Mouse (Mus musculus) MEL (cell line): ENCODE measurements around the gene Eno2.

Experiments
- BHLHE40 ChIP-seq: IDR thresholded peaks from 2 replicates; pipeline ENCODE4 v1.6.1; 2012; ENCODE audit warnings: low read depth, mild to moderate bottlenecking, inconsistent platforms, low read length, improper control_type of control experiment, borderline replicate concordance
- CTCF ChIP-seq, 3 experiments: IDR thresholded peaks in 2 of 3; conservative IDR thresholded peaks in 1 of 3; 2 replicates each; pipeline ENCODE4 v1.5.1; 2011 to 2012; ENCODE audit warnings: low read length in 3 of 3, low read depth in 2 of 3, mild to moderate bottlenecking in 2 of 3, improper control_type of control experiment in 1 of 3, inconsistent platforms in 1 of 3, mixed read lengths in 1 of 3, moderate library complexity in 1 of 3; ENCODE audit not compliant: control insufficient read depth in 1 of 3, insufficient read depth in 1 of 3, poor library complexity in 1 of 3, severe bottlenecking in 1 of 3
- E2F4 ChIP-seq: IDR thresholded peaks from 2 replicates; pipeline ENCODE4 v1.6.1; 2011; ENCODE audit warnings: low read depth, low read length, improper control_type of control experiment, borderline replicate concordance
- ELF1 ChIP-seq: IDR thresholded peaks from 2 replicates; pipeline ENCODE4 v1.6.1; 2014; ENCODE audit warnings: low read depth, mild to moderate bottlenecking, inconsistent platforms, low read length, improper control_type of control experiment, moderate library complexity
- HCFC1 ChIP-seq: IDR thresholded peaks from 2 replicates; pipeline ENCODE4 v1.6.1; 2012; ENCODE audit warnings: low read depth, mild to moderate bottlenecking, inconsistent platforms, low read length, improper control_type of control experiment, moderate library complexity
- JUND ChIP-seq: IDR thresholded peaks from 2 replicates; pipeline ENCODE4 v1.6.1; 2011; ENCODE audit warnings: low read depth, mild to moderate bottlenecking, improper control_type of control experiment, low read length
- MAFK ChIP-seq: IDR thresholded peaks from 2 replicates; pipeline ENCODE4 v1.6.1; 2011; ENCODE audit warnings: low read depth, mild to moderate bottlenecking, low read length, improper control_type of control experiment, borderline replicate concordance
- MEF2A ChIP-seq: IDR thresholded peaks from 2 replicates; pipeline ENCODE4 v1.6.1; 2014; ENCODE audit warnings: low read depth, mild to moderate bottlenecking, inconsistent platforms, low read length, improper control_type of control experiment; ENCODE audit not compliant: poor library complexity, insufficient replicate concordance, severe bottlenecking; ENCODE audit errors: extremely low read depth
- POLR2A ChIP-seq, 2 experiments: IDR thresholded peaks; 2 replicates each; pipeline ENCODE4 v1.6.1; 2011 to 2012; ENCODE audit warnings: low read length in 2 of 2, mild to moderate bottlenecking in 2 of 2, control low read depth in 1 of 2, improper control_type of control experiment in 1 of 2, low read depth in 1 of 2, moderate library complexity in 1 of 2; ENCODE audit not compliant: control insufficient read depth in 1 of 2, insufficient read depth in 1 of 2, poor library complexity in 1 of 2
- RCOR1 ChIP-seq: IDR thresholded peaks from 2 replicates; pipeline ENCODE4 v1.6.1; 2012; ENCODE audit warnings: low read depth, mild to moderate bottlenecking, inconsistent platforms, low read length, improper control_type of control experiment
- TCF12 ChIP-seq: IDR thresholded peaks from 2 replicates; pipeline ENCODE4 v1.6.1; 2014; ENCODE audit warnings: low read depth, mild to moderate bottlenecking, inconsistent platforms, low read length, improper control_type of control experiment, moderate library complexity
- USF2 ChIP-seq, 2 experiments: IDR thresholded peaks; 2 replicates each; pipeline ENCODE4 v1.6.1; 2011 to 2012; ENCODE audit warnings: improper control_type of control experiment in 2 of 2, low read length in 2 of 2, borderline replicate concordance in 1 of 2, inconsistent platforms in 1 of 2, low read depth in 1 of 2, mild to moderate bottlenecking in 1 of 2; ENCODE audit not compliant: insufficient read depth in 1 of 2
- ZKSCAN1 ChIP-seq: IDR thresholded peaks from 2 replicates; pipeline ENCODE4 v1.6.1; 2012; ENCODE audit warnings: low read depth, mild to moderate bottlenecking, inconsistent platforms, low read length, improper control_type of control experiment, moderate library complexity

- TF ChIP-seq RCOR1 = no peak
- no peak for TF ChIP-seq ELF1
- no peak for TF ChIP-seq BHLHE40
- no peak for TF ChIP-seq JUND
- no peak for TF ChIP-seq ZKSCAN1
- no peak for TF ChIP-seq CTCF (IDR thresholded peaks at IDR 0.05 in 2 of 3, conservative IDR thresholded peaks at IDR 0.05 in 1 of 3; ENCODE audit: control insufficient read depth in 1 of 3, insufficient read depth in 1 of 3, low read depth in 2 of 3, low read length in 3 of 3, poor library complexity in 1 of 3, severe bottlenecking in 1 of 3)
- no peak for TF ChIP-seq USF2 (IDR thresholded peaks at IDR 0.05; ENCODE audit: borderline replicate concordance in 1 of 2, insufficient read depth in 1 of 2, low read depth in 1 of 2, low read length in 2 of 2)
- TF ChIP-seq E2F4 = no peak
- no peak for TF ChIP-seq POLR2A (IDR thresholded peaks at IDR 0.05; ENCODE audit: control insufficient read depth in 1 of 2, insufficient read depth in 1 of 2, low read depth in 1 of 2, low read length in 2 of 2, poor library complexity in 1 of 2)
- TF ChIP-seq TCF12 = no peak
- TF ChIP-seq MAFK = no peak
- no peak for TF ChIP-seq HCFC1
- TF ChIP-seq MEF2A = no peak
Observed at GRCm38 (mm10) chr6:124811701-124812560, 42.5 kb upstream of the Eno2 start.
